Mouse (Mus musculus) embryonic fibroblast, embryonic 13.5 days (primary cell): Measurements from ENCODE around the gene Cyfip2. TPM values are rescaled to one million over a fixed set of nuclear protein-coding genes. Genes with fewer than 3 reads are reported as not detected.

ENCODE experiments used
- H3K27ac ChIP-seq: 2 replicates; pipeline ENCODE4 v1.5.1; 2012; ENCODE audit warnings: low read length, control low read depth, inconsistent platforms; ENCODE audit not compliant: insufficient read depth
- H3K4me1 ChIP-seq: 2 replicates; pipeline ENCODE4 v1.6.1; 2011; ENCODE audit warnings: low read length; ENCODE audit not compliant: control insufficient read depth, insufficient read depth
- H3K4me3 ChIP-seq: 2 replicates; pipeline ENCODE4 v1.5.1; 2011; ENCODE audit warnings: mild to moderate bottlenecking, control low read depth, low read length; ENCODE audit not compliant: insufficient read depth
- CTCF ChIP-seq: IDR thresholded peaks from 2 replicates; pipeline ENCODE4 v1.5.1; 2011; ENCODE audit warnings: mild to moderate bottlenecking, control low read depth, low read length, moderate library complexity, borderline replicate concordance; ENCODE audit not compliant: insufficient read depth
- POLR2A ChIP-seq: IDR thresholded peaks from 2 replicates; pipeline ENCODE4 v1.6.1; 2011; ENCODE audit warnings: low read depth, mild to moderate bottlenecking, control low read depth, low read length, moderate library complexity
- polyA plus RNA-seq: library from polyadenylated mRNA; stranded (reverse); fragments of >200 nt; gene quantifications from 2 replicates; pipeline ENCODE4 v1.2.4, GENCODE M21; 2011; ENCODE audit warnings: low read depth; ENCODE audit not compliant: missing spikeins, insufficient read length

Cyfip2 gene
- polyA plus RNA-seq, 1 experiment, result 1.0 TPM

DNA sequence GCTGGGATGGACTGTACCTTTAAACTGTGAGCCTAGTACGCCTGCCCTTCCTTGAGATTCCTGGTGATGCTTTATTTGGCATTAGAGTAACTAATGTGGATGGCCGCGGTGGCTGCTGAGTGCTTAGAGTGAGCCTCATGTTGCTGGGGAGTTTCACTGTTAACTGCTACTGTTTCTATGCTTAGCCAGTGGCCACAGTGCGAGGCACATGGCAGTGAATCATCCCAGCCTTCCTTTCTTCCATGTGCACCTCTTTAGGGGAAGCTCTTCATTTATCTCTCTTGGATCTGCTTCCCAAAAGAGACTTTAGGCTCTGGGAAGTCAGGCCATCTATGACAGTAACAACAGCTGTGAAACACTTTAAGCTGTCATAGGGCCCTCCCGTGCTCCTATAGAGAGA lies 30.0 kb downstream of the Cyfip2 start:
- no peak overlapping the region for H3K27ac ChIP-seq
- no peaks in the 10 kb centered on the region for H3K4me1 ChIP-seq
- no peak for TF ChIP-seq CTCF
- TF ChIP-seq POLR2A, result no peak
- H3K4me3 ChIP-seq, result no peak overlapping the region

DNA sequence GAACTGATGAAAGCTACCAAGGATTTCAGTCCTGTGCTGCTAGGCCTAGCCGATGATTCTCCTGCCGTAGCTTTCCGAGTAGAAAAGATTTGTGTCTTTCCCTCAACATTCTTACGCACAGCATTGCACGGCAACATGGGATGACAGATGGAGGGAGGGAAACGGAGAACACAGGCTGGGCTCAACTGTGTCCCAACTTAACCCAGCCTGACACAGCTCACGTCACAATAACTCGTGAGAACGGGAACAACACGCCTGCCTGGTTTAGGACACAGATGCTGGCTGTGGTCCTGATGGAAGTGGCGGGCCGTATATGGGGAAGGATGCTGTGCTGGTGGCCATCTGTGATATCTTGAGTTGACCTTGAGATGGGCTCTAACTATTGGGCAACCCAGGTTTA lies 34.0 kb downstream of the Cyfip2 start:
- TF ChIP-seq POLR2A (no peak), CTCF (no peak)
- H3K4me3 ChIP-seq, result no peak overlapping the region
- H3K27ac ChIP-seq, result no peak overlapping the region
- no peaks in the 10 kb centered on the region for H3K4me1 ChIP-seq

DNA sequence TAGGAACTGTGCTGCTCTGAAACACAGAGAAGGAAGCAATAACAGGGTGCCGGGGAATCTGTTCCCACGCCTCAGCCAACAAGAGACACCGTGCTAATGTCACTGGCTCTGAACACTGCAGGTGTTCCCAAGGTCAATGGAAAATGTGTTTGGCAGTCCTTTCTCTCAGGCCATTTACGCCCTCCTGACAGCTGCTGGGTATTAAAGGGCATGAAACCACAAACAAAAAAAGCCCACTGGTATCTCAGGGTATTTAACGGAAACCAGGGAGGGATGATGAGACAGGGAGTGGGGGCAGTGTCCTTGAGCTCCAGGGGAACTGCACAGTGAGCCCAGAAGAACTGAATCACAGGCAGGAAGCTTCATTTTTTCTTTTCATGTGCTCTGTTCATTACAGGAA lies 34.5 kb downstream of the Cyfip2 start:
- TF ChIP-seq POLR2A, result no peak
- TF ChIP-seq CTCF, result no peak
- Histone ChIP-seq H3K27ac (no peak overlapping the region), H3K4me3 (no peak overlapping the region), H3K4me1 (no peaks in the 10 kb centered on the region)

- Histone ChIP-seq H3K27ac (no peak overlapping the region), H3K4me1 (no peaks in the 10 kb centered on the region), H3K4me3 (no peak overlapping the region)
- TF ChIP-seq CTCF, result no peak
- no peak for TF ChIP-seq POLR2A
These were observed 35.9 kb downstream of the Cyfip2 start for GRCm38 (mm10) chr11:46276778-46277177.

GRCm38 (mm10) chr11:46276168-46276567 lies 36.5 kb downstream of the Cyfip2 start:
- no peaks in the 10 kb centered on the region for H3K4me1 ChIP-seq
- no peak overlapping the region for H3K27ac ChIP-seq
- H3K4me3 ChIP-seq, result no peak overlapping the region
- no peak for TF ChIP-seq POLR2A
- no peak for TF ChIP-seq CTCF

- Histone ChIP-seq H3K4me1 (no peaks in the 10 kb centered on the region), H3K27ac (no peak overlapping the region), H3K4me3 (no peak overlapping the region)
- TF ChIP-seq CTCF, result peak; percentile 92
- no peak for TF ChIP-seq POLR2A
These were observed 37.4 kb downstream of the Cyfip2 start for GRCm38 (mm10) chr11:46275302-46275701.

GRCm38 (mm10) chr11:46273969-46274368 lies 38.7 kb downstream of the Cyfip2 start:
- TF ChIP-seq CTCF, result no peak
- no peaks in the 10 kb centered on the region for H3K4me1 ChIP-seq
- H3K4me3 ChIP-seq, result no peak overlapping the region
- no peak overlapping the region for H3K27ac ChIP-seq

GRCm38 (mm10) chr11:46272058-46272681 lies 40.5 kb downstream of the Cyfip2 start:
- H3K27ac ChIP-seq, result no peak overlapping the region
- TF ChIP-seq POLR2A (no peak), CTCF (no peak)
- H3K4me3 ChIP-seq, result no peak overlapping the region
- H3K4me1 ChIP-seq, result no peaks in the 10 kb centered on the region

DNA sequence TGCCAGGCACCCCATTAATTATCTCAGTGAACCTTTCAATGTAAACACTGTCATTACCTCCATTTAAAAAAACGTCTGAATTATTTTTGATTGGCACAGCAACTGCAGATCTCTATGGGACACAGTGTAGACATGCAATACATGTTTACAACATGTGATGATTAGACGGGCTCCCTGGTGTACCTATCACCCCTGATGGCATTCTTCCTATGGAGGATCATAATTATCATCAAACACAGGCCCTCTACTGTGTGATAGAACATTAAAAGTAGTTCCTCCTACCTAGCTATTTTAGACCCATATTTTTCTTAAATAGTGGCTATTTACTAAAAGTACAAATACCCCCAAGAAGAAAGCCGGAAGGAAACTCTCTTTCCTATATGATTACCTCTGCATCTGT lies 42.8 kb downstream of the Cyfip2 start:
- Histone ChIP-seq H3K4me3 (no peak overlapping the region), H3K4me1 (0 out of 2 replicates have a peak, but pooled peaks cover 2% of the 10 kb centered on the region)
- TF ChIP-seq POLR2A, result no peak

DNA sequence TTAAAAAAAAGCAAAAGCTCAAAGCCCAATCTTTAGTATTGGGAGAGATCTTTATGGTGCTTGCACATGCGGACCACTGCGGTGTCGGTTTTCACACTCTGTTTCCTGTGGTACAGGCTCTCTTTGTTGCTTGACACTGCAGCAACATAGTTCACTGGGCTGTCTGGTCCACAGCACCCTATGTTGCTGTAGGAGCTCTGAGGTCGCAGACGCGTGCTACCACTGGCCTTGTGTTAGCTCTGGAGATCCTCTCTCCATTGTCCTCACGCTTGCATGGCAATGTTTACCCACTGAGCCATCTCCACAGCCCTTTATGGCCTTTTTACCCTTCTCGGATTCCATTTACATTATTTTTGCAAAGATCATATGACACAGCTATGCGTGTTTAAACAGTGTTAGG lies 43.3 kb downstream of the Cyfip2 start:
- Histone ChIP-seq H3K4me3 (no peak overlapping the region), H3K27ac (no peak overlapping the region), H3K4me1 (0 out of 2 replicates have a peak, but pooled peaks cover 2% of the 10 kb centered on the region)
- TF ChIP-seq POLR2A (no peak), CTCF (no peak)

More for the DNA sequence above, 42.8 kb downstream of the Cyfip2 start:
- no peak overlapping the region for H3K27ac ChIP-seq

DNA sequence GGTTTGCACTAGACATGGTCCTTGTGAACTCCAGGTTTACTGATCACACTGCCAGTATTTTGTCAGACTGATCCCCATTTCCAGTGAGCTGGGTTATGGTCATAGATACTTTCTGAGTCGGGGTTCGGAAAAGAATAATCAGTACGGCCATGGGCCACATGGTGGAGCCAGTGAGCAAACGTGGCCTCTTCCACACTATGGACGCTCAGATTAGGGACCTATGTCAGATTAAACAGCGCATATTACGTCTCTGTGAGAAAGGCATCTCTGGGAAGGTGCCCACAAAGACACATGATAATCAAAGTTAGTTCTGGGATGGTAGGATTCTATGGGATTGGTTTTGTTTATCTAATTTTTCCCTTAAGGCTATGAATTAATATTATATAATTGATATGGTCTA lies 43.7 kb downstream of the Cyfip2 start:
- H3K4me3 ChIP-seq, result no peak overlapping the region
- H3K4me1 ChIP-seq, result 0 out of 2 replicates have a peak, but pooled peaks cover 2% of the 10 kb centered on the region
- TF ChIP-seq POLR2A, result no peak
- peak; percentile 64; the same call in 1 of the 2 replicates for TF ChIP-seq CTCF
- no peak overlapping the region for H3K27ac ChIP-seq
